Mouse (Mus musculus): ENCODE results near the gene Cysrt1.

The Cysrt1 gene

DNA sequence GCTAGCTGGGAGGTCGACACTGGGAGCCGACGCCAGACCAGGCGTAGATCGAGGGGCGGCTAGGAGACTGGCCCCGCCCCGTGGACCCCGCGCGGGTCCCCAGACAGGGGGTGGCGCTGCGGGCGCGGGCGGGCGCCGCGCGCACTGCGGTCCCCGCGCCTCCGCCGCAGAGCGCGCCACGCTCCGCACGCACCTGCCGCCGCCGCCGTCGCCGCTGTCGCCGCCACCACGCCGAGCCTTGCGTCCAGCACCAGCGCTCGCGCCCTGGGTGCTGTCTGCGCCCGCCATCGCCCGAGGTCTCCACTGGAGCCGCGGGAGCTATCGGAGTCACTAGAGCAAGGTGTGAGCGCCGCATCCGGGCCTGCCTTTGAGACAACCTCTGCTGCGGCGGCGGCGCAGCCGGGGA lies at the start of gene Cysrt1, which contains the start of gene Rnf208:
Cysrt1 (minus strand) TSS at position 352 of the 406 bp plus-strand sequence.
Rnf208 (plus strand) TSS at position 155 of the 406 bp plus-strand sequence.
- in situ Hi-C loops (cut with MboI, MseI): no loop called here

DNA sequence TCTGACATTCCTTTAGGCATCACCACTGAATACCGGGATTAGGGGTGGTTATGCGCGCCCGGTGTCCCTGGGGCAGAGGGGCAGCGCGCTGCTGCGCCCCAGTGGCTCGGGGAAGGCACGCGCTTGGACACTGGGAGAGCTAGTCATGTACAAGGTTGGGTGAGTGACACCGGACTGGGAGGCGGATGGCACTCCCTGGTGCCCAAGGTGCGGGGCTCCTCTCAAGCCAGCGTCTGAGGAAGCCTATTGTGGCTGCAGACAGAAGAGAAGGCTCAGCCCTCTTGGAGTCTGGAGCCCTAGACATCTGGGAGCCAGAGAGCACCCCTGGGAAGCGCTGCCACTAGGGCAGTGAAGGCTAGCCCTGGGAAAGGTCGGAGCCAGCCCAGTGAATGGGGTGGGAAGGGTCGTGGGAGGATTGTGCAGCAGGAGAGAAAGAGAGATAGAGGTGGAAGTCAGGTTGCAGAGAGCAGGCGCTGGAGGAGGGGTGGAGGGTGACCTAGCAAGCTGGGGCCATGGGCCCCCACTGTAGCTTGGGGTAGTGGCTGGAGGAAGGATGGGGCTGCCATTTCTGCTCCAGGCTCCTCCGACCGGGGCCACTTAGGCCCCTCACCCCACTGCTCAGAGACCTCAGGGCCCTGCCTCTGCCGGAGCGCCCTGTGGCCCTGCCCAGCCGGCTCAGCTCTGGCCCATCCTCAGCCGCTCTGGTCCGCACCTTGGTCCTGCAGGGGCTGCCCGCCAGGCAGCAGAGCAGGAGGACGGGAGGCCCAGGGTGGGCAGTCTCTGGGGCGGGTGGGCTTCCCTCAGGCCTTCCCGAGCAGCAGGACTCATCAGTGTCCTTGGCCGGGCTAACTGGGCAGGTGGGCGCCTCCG lies 49.2 kb upstream of the Cysrt1 start:
- in situ Hi-C loops (cut with MboI, MseI): no loop called here

DNA sequence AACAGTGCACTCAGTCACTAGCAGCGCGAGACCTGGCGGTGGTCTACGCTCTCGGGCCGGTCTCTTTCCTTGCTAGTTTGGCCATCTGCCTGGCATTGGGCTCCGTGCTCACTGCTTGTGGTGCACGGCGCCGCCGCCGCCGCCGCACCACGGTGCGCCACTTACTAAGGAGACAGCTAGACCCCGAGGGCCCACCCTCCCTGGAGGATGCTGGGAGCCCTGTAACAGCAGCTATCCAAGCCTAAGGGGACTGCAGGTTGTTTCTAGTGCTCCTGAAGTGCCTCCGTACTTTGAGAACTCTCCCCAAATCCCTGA lies 48.5 kb upstream of the Cysrt1 start:
- in situ Hi-C loops (cut with MboI, MseI): no loop called here

DNA sequence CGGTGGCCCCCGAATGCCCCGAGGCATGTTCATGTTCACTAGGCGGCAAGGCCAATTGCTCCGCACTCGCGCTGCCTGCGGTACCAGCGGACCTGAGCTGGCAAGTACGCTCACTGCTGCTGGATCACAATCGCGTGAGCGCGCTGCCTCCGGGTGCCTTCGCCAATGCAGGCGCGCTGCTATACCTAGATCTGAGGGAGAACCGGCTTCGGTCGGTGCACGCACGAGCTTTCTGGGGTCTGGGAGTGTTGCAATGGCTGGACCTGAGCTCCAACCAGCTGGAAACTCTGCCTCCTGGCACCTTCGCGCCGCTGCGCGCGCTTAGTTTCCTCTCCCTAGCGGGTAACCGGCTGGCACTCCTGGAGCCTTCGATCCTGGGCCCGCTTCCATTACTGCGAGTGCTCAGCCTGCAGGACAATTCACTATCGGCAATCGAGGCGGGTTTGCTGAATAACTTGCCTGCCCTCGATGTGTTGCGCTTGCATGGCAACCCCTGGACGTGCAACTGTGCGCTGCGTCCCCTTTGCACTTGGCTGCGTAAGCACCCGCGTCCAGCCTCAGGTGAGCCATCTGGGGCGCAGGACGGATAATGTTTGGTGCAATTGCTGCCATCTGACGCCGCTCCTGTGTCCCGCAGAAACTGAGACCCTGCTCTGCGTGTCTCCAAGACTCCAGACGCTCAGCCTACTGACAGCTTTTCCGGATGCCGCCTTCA lies 48.0 kb upstream of the Cysrt1 start:
- in situ Hi-C loops (cut with MboI, MseI): no loop called here

DNA sequence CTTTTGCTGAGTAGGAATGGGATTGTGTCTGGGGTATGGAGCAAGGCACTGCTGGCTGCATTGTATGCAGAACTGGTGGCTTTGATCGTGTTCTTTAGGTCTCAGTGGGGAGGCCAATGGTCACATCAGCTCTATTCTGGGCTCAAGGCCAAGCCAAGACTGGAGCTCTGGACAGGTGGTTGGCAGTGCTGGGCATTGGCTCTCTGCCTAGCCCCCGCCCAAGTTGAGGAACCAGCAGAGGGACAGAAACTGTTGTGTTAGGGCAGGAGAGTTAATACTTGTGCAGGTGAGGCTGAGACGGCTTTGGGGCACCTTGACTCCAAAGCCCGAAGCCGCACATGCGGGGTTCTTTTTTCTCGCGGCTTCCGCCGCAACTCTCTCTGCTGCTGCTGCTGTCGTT lies 47.4 kb upstream of the Cysrt1 start, which contains the start of gene Lrrc26:
Lrrc26 (plus strand) TSS at position 265 of the 400 bp plus-strand sequence.
- in situ Hi-C loops (cut with MboI, MseI): no loop called here

DNA sequence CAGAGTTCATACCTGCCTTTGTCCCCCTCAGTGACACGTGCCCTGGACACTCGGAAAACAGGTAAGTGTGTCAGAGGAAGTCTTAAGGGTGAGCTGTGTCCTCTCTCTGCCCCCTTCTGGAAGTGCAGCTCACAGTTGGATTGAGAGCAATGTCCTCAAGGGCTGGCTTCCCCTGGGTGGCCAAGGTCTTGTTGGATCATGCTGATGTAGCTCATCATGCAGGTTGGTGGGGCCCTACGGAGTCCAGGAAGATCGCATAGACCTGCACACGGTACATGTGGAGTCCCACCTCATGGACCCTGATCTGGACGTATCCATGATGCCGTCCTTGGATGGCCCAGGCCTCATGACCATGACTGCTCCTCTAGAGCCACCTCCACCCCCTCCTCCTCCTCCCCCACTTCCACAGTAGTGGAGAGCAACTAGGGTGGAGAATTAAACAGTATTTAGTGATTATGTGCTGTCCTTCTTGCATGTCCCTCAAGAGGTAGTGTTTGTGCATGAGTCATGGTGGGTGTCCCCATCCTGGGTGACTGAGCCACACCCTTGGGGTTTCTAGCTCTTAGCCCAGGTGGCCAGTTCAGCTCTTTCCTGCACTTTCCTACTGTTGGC lies 46.6 kb upstream of the Cysrt1 start:
- in situ Hi-C loops (cut with MboI, MseI): no loop called here

DNA sequence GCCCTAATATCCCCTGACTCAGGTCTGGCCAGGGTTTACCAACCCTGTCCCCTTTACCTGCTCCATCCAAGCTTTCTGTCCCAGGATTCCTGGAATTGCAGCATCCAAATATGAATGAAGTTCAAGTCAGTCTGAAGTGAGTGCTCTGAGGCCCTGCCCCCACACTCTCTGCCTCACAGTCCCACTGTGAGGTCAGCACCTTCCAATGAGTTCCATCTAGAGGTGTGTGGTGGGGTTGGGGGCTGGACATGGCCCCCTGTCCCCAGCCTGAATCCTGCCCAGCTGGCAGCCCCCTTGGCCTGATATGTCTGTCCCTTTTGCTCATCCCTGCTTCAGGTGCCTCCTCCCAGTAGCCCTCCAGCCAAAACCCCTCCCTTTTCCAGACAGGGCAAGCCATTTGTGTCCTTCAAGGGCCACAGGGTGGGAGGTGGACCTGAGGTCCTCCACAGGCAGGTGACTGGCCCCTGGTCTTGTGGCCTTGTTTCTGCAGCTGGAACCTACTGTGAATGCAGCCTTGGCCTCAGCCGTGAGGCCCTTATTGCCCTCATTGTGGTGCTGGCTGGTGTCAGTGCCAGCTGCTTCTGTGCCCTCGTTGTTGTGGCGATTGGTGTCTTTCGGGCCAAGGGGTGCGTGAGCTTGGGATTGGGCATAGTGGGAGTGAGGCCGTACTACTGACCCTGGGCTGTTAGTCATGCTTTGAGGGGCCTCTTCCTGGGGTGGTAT lies 45.8 kb upstream of the Cysrt1 start, which contains the start of gene Tmem210:
Tmem210 (plus strand) TSS at position 219 of the 723 bp plus-strand sequence.
- in situ Hi-C loops (cut with MboI, MseI): no loop called here

DNA sequence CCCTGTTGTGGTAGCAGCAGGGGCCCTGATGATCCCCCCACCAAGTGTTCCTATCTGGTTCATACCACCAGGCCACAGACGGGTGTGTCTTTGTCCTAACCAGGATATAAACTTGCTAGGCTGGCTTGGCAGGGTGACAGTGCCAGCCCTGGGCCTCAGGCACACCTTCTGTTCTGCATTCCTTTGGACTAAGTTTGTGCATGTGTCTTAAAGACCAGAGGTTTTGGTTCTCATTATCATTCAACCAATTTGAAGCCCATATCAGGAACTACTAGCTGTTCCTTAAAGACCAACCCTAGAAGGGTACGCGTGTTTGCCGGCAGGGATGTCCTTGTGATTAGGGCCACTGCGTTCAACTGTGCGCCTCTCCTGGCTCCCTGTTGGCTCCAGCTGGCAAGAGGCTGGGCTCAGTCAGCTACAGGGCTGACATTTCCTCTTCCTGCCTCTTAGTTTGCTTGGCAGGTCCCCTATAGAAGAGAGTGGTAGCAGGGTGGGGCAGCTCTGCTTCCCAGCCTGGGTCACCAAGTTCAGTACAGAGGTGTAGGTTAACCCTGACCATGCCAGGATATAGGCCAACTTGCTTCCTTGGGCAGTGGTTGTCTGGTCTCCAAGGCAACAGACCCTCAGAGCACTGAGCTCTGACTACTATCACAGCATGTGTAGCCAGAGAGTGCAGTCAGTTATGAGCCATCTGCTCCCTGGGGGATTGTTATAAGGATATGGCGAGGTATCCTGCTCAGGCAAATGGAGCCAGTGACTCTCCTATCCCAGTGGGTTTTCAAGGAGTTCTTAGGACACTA lies 44.8 kb upstream of the Cysrt1 start:
- in situ Hi-C loops (cut with MboI, MseI): no loop called here

DNA sequence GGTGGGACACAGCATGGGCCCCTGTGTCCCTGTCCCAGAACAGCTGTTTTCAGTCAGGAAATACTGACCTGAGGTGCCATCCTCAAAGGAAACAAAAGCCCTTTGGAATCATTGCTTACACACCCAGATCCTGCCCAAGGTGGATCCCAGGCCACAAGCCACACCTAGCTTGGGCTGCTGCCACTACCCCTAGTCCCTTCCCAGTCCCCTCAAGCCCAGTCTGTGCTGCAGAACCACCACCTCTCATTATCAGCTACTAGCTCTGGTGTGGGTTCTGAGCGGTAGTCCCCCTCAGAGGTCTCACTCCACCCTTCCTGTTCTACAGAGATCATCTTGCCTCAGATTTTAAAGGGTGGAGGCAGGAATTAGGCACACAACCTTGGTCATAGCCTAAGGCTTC lies 44.1 kb upstream of the Cysrt1 start:
- in situ Hi-C loops (cut with MboI, MseI): no loop called here

DNA sequence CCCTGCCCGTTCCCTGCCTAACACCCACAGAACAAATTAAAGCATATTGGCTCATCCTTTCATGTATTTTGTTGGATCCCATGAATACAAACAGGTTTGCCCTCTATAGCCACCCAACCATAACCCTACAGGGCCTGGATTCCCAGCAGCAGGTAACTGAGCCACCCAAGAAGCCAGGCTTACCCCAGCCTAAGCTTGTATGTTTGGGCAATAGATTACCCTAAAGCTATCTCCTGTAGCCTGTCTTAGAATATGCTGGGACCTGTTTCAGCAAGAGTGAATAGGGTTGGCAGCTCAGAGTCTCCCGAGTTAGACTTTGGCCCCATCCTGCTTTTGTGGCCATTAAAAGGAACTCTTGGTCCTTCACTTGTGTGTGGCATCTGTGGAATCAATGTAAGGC lies 43.3 kb upstream of the Cysrt1 start:
- in situ Hi-C loops (cut with MboI, MseI): no loop called here

DNA sequence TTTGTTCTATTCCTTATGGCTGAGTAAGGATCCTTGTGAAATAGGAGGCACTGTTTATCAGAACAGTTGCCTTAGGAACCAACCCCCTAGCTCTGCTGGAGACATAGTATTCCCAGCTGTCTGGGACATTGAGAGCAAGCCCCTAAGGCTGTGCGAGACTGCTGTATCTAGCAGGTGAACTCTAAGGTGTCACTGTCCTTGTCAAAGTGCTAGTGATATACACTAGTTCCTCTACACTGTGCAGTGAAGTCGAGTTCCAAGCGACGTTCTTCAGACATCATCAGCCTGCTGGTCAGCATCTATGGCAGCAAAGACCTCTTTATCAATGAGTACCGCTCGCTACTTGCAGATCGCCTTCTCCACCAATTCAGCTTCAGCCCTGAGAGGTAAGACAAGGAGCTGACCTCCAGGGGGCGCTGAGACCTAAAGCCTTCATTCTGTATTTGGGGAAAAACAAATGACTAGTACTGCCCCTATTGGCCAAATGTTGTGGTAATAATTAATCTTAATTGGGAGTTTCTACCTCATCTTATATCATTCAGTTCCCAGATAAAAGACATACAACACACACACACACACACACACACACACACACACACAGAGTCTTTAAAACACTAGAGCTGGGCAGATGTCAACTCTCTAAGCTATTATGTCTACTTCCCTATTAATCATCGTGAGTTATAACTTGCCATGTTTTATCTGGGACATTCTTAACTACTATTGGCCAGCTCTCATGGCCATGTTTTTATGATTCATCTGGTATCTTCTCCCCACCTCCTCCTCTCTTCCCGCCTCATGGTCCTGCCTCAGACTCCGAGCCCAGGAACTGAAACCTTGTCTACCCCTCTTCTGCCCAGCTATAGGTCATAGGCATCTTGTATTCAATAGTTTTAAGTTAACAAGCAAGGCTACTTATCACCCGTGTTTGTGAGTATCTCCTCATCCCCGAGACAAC lies 37.0 kb upstream of the Cysrt1 start:
- in situ Hi-C loops (cut with MboI, MseI): no loop called here

DNA sequence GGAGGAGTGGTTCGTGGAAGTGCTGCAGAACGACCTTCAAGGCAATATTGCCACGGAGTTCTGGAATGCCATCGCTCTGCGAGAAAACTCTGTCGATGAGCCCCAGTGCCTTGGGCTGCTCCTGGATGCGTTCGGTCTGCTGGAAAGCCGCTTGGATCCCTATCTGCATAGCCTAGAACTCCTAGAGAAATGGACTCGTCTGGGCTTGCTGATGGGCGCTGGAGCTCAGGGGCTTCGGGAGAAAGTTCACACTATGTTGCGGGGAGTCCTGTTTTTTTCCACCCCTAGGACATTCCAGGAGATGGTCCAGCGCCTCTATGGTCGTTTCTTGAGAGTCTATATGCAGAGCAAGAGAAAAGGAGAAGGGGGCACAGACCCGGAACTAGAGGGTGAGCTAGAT lies 30.8 kb upstream of the Cysrt1 start:
- in situ Hi-C loops (cut with MboI, MseI): loop anchor here (5.0 kb wide), 1 partner anchor 44 kb away; the partner anchor contains the start of gene Grin1

DNA sequence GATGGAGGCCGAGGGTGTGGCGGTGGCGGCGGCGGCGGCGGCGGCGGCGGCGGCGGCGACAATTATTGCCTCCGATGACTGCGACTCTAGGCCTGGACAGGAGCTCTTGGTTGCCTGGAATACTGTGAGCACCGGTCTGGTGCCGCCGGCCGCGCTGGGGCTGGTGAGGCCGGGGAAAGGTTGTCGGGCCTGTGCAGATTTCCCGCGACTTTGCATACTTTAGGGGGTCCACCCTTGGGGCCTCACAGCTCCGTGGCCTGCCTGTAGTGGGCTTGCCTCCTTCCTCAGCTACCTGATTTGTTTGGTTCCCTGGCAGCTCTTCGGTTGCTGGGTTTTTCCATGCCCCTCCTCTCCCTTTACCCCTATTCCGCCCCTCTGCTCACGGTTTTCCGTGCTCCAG lies 30.3 kb upstream of the Cysrt1 start:
- in situ Hi-C loops (cut with MboI, MseI): loop anchor here (5.0 kb wide), 1 partner anchor 45 kb away; the partner anchor contains the start of gene Grin1

DNA sequence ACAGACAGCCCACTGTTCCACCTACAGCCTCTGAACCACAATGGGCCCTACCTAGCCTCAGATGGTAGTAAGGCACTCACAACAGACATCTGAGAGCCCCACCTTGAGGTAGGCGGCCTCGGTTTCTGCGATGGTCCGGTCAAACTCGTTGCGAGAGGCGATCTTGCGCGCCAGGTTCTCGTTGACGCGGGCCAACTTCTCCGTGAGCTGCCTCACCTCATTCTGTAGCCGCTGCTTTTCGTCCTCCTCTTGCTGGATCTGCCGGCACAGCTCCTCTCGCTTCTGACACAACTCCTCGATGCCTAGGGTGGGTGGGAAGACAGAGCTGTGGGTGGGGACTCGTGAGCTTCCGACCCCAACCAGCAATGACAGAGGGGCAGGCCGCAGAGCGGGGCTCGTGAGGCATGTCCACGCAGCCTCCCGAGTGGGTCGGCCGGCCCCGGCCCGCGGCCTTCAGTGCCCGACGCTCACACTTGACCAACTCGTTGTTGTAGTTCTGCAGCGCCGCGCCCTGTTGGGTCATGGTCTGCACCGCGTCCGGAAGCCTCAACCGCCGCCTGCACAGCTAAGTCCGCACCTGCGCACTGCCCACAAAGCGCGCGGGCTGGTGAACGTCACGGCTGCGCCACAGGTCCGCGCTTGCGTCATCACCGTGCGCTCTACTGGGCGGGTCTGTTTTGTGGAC lies 29.7 kb upstream of the Cysrt1 start, which contains the start of the genes Ssna1 and Anapc2:
Ssna1 (minus strand) TSS at position 612 of the 685 bp plus-strand sequence.
Anapc2 (plus strand) TSS at position 652 of the 685 bp plus-strand sequence.
- in situ Hi-C loops (cut with MboI, MseI): loop anchor here (5.0 kb wide), 1 partner anchor 45 kb away; the partner anchor contains the start of gene Grin1

DNA sequence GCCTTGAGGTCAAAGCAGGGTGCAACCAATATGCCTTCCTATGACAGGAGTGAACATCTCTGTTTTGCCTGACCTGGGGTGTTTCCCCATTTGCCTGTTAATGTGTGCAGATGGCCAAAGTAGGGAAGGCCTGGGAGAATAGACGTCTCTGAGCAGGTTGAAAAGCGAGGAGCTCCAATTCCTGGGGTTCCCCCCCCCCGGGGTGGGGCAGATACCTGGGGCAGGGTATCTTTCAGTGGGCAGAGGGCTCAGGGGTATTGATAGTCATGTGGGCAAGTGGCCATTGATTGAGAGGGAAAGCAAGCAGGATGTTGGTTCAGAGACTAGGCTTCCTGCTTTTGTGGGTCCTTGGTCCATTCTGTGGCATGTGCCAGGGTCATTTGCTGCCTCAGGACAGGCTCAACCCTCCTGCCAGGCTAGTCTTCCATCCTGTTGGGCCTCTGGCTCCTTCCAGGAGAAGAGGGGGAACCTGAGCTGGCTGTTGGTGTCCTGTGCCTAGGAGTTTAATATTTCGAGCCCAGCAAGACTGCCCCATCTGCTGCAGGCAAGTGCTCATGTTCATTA lies 25.6 kb upstream of the Cysrt1 start:
- in situ Hi-C loops (cut with MboI, MseI): no loop called here

DNA sequence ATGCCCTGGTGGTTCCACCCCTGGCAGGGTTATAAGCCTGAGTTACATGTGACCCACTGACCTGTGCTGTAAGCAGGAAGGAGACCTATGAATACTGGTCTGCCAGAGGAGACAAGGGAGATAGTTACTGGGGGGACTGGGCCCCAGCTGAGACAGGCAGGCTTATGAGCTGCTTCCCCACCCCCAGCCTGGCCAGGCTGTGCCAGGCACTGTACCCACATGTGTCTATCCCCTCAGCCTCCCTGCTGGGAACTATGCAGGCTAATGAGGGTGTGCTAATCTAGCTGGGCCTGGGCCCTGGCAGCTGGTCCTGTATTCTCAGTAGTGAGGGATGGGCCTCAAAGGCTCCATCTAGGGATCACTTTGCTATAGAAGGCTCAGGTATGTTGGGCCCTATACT lies 25.0 kb upstream of the Cysrt1 start:
- in situ Hi-C loops (cut with MboI, MseI): no loop called here

DNA sequence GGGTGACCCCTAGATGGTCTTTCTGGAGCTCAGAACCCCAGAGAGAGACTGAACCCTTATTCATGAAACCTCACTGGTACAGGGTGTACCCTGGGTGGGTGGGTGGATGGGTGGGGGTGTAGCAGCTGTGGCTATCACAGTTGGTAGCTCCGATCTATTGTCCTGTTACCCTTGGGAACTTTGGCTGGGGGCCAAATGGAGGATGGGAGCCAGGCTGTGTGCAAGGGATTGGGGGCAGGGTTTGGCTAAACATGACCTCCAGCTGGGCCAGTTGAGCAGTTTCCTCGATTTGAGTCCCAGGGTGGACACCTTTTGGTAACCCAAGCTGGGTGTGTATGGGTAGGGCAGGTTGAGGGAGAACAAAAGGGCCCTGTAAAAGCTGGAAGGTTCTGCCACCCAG lies 24.5 kb upstream of the Cysrt1 start:
- in situ Hi-C loops (cut with MboI, MseI): no loop called here

DNA sequence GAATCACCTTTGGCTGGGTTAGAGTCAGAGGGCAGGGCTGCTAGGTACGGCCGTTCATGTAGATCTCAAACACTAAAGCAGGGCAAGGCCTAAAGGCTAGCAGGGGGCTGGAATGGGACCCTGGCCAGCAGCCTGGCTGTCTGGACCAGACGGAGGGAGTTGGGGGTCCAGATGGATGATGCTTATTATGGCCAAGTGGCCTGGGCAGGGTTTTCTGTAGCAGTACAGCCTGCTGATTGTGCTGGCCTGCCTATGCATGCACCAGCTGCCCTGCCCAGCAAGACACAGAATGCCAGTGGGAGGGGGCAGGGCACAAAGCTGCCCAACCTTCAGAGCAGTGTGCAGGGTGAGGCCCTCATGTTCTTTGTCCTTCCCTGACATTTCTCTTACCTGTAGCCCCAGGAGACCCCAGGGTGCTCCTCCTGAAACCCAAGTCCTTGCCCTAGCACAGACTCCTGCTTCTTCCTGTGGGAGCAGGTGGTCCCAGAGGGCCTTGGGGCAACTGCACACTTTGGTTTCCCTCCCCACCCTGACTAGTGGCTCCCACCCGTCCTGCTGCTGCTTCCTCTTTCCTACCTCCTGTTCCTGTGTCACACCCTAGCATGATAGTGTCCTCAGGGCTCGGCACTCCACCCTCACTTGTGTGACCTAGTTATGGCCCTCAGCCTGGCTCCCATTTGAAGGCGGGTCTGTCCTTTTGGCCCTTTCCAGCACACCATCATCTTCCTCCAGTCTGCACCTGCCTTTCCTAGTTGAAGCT lies 23.8 kb upstream of the Cysrt1 start:
- in situ Hi-C loops (cut with MboI, MseI): no loop called here

Data from T-helper 1 cell (primary cell).